Mouse (Mus musculus) liver, embryonic 13.5 days (tissue): ENCODE data around the gene Mtmr3. TPM values are rescaled to one million over a fixed set of nuclear protein-coding genes. Genes with fewer than 3 reads are reported as not detected.

Source experiments
- ATAC-seq: fragments of 200-750 bp; cut with Nextera tagmentation; 2 replicates; pipeline ENCODE4 v1.8.0; 2017; ENCODE audit warnings: low read depth, mild to moderate bottlenecking, moderate number of reproducible peaks, moderate library complexity
- DNase-seq: peaks from one replicate; pipeline ENCODE4 v3.0.0; 2022
- H3K27ac ChIP-seq: fragments of 300-500 bp; sonication (generic); 2 replicates; pipeline ENCODE4 v1.5.1; 2015; ENCODE audit warnings: moderate library complexity, mild to moderate bottlenecking, inconsistent platforms
- H3K27me3 ChIP-seq: fragments of 300-500 bp; sonication (generic); 2 replicates; pipeline ENCODE4 v1.6.1; 2015; ENCODE audit warnings: mild to moderate bottlenecking, inconsistent platforms
- H3K36me3 ChIP-seq: fragments of 300-500 bp; sonication (generic); 2 replicates; pipeline ENCODE4 v1.6.1; 2015; ENCODE audit warnings: mild to moderate bottlenecking, inconsistent platforms
- H3K4me1 ChIP-seq: fragments of 300-500 bp; sonication (generic); replicated peaks from 2 replicates; pipeline ENCODE4 v1.6.1; 2015; ENCODE audit warnings: inconsistent platforms
- H3K4me2 ChIP-seq: fragments of 300-500 bp; sonication (generic); 2 replicates; pipeline ENCODE4 v1.6.1; 2015; ENCODE audit warnings: inconsistent platforms, mild to moderate bottlenecking, moderate library complexity
- H3K4me3 ChIP-seq: fragments of 300-500 bp; sonication (generic); replicated peaks from 2 replicates; pipeline ENCODE4 v1.5.1; 2015; ENCODE audit warnings: mild to moderate bottlenecking, inconsistent platforms
- H3K9ac ChIP-seq: fragments of 300-500 bp; sonication (generic); 2 replicates; pipeline ENCODE4 v1.6.1; 2015; ENCODE audit warnings: mild to moderate bottlenecking, inconsistent platforms
- H3K9me3 ChIP-seq: fragments of 300-500 bp; sonication (generic); replicated peaks from 2 replicates; pipeline ENCODE4 v1.6.1; 2016; ENCODE audit warnings: inconsistent platforms
- WGBS: fragments of 180-500 bp; shearing (Covaris S2); methylation state at CpG from one replicate; pipeline ENCODE4 v1.1.7; 2015; ENCODE audit not compliant: insufficient replicate concordance; 5-methylcytosine and 5-hydroxymethylcytosine counted together
- polyA plus RNA-seq: library from polyadenylated mRNA; unstranded; fragments of >200 nt; fragmentation: Nextera tagmentation; extraction: Ambion mirVana; gene quantifications from 2 replicates; pipeline ENCODE4 v1.2.1, GENCODE M21; 2015

Gene Mtmr3
- polyA plus RNA-seq: 24.0 and 28.1 TPM in 2 replicates

- Histone ChIP-seq H3K4me3 (peak within 1 kb of the TSS; percentile 99), H3K27ac (peak within 1 kb of the TSS; percentile 96), H3K27me3 (no peaks in the 10 kb centered on the region), H3K4me1 (peaks cover 46% of the 10 kb centered on the region), H3K9ac (peak within 1 kb of the TSS; percentile 100), H3K4me2 (peak within 1 kb of the TSS; percentile 81), H3K9me3 (no peaks in the 10 kb centered on the region), H3K36me3 (0 out of 2 replicates have a peak, but pooled peaks cover 7% of the 10 kb centered on the region)
- DNase-seq (peak; percentile 94), ATAC-seq (peak; percentile 83)
- WGBS: 5% methylated on average over 36 of the region's 53 CpGs
These were observed at the start of gene Mtmr3 for GRCm38 (mm10) chr11:4594608-4595500. Gene Mtmr3, minus strand, starts transcription at chr11:4594863.

- Histone ChIP-seq H3K4me2 (no peak overlapping the region), H3K36me3 (peaks cover 72% of the 10 kb centered on the region), H3K27ac (no peak overlapping the region), H3K27me3 (no peaks in the 10 kb centered on the region), H3K4me1 (peaks cover 21% of the 10 kb centered on the region), H3K9me3 (no peaks in the 10 kb centered on the region), H3K9ac (no peak overlapping the region), H3K4me3 (no peak overlapping the region)
- WGBS: 70% methylated on average over 5 of the region's 5 CpGs
- DNase-seq (no peak), ATAC-seq (no peak)
These were observed 49.1 kb upstream of the Mtmr3 start for GRCm38 (mm10) chr11:4643722-4644121.

- no peak overlapping the region for H3K9ac ChIP-seq
- no peak for ATAC-seq
- H3K4me2 ChIP-seq: no peak overlapping the region
- H3K27ac ChIP-seq: no peak overlapping the region
- no peak for DNase-seq
- H3K4me3 ChIP-seq: no peak overlapping the region
- H3K27me3 ChIP-seq: no peaks in the 10 kb centered on the region
- H3K9me3 ChIP-seq: no peaks in the 10 kb centered on the region
- peaks cover 40% of the 10 kb centered on the region for H3K4me1 ChIP-seq
- peaks cover 48% of the 10 kb centered on the region for H3K36me3 ChIP-seq
These were observed 46.5 kb upstream of the Mtmr3 start for GRCm38 (mm10) chr11:4641185-4641584.

GRCm38 (mm10) chr11:4638261-4638660, 43.6 kb upstream of the Mtmr3 start:
- Histone ChIP-seq H3K4me3 (peak overlapping the region; percentile 77), H3K36me3 (peaks cover 28% of the 10 kb centered on the region), H3K27ac (peak overlapping the region; percentile 85), H3K27me3 (0 out of 2 replicates have a peak, but pooled peaks cover 3% of the 10 kb centered on the region), H3K4me1 (peaks cover 56% of the 10 kb centered on the region), H3K9me3 (no peaks in the 10 kb centered on the region), H3K9ac (peak overlapping the region; percentile 79), H3K4me2 (peak overlapping the region; percentile 85)
- WGBS: 13% methylated on average over 7 of the region's 7 CpGs
- ATAC-seq (peak; percentile 18; the same call in 1 of the 2 replicates), DNase-seq (no peak)

GRCm38 (mm10) chr11:4637534-4638234, 43.0 kb upstream of the Mtmr3 start, which contains the start of gene Ascc2:
Gene Ascc2, plus strand, starts transcription at chr11:4637747.
- ATAC-seq (peak; percentile 90), DNase-seq (peak; percentile 95)
- H3K27me3 ChIP-seq: 0 out of 2 replicates have a peak, but pooled peaks cover 5% of the 10 kb centered on the region
- WGBS: under 1% methylated on average over 35 of the region's 35 CpGs
- peak within 1 kb of the TSS; percentile 85 for H3K27ac ChIP-seq
- peak within 1 kb of the TSS; percentile 77 for H3K4me3 ChIP-seq
- H3K9me3 ChIP-seq: no peaks in the 10 kb centered on the region
- H3K4me1 ChIP-seq: peaks cover 56% of the 10 kb centered on the region
- peak within 1 kb of the TSS; percentile 85 for H3K4me2 ChIP-seq
- peaks cover 23% of the 10 kb centered on the region for H3K36me3 ChIP-seq
- H3K9ac ChIP-seq: peak within 1 kb of the TSS; percentile 79

GRCm38 (mm10) chr11:4636782-4637342, 42.2 kb upstream of the Mtmr3 start:
- Histone ChIP-seq H3K4me1 (peaks cover 56% of the 10 kb centered on the region), H3K36me3 (peaks cover 15% of the 10 kb centered on the region), H3K9me3 (no peaks in the 10 kb centered on the region), H3K4me2 (peak overlapping the region; percentile 85), H3K4me3 (peak overlapping the region; percentile 77), H3K27ac (peak overlapping the region; percentile 85), H3K27me3 (peaks cover 12% of the 10 kb centered on the region; the same call in 1 of the 2 replicates), H3K9ac (no peak overlapping the region)
- ATAC-seq (0 out of 2 replicates have a peak, but pooled peaks have one; percentile 10), DNase-seq (no peak)
- 42% methylated on average over 5 of the region's 5 CpGs for WGBS

- Histone ChIP-seq H3K4me2 (no peak overlapping the region), H3K9ac (peak overlapping the region; percentile 39; the same call in 1 of the 2 replicates), H3K9me3 (no peaks in the 10 kb centered on the region), H3K4me3 (no peak overlapping the region), H3K27me3 (peaks cover 19% of the 10 kb centered on the region; the same call in 1 of the 2 replicates), H3K27ac (no peak overlapping the region), H3K4me1 (peaks cover 50% of the 10 kb centered on the region), H3K36me3 (no peaks in the 10 kb centered on the region)
- WGBS: 39% methylated on average over 5 of the region's 5 CpGs
- ATAC-seq (no peak), DNase-seq (no peak)
These were observed 39.7 kb upstream of the Mtmr3 start for GRCm38 (mm10) chr11:4634395-4634794.

- DNase-seq (no peak), ATAC-seq (no peak)
- H3K4me2 ChIP-seq: no peak overlapping the region
- no peak overlapping the region for H3K9ac ChIP-seq
- H3K36me3 ChIP-seq: no peaks in the 10 kb centered on the region
- H3K27ac ChIP-seq: no peak overlapping the region
- 52% methylated on average over 2 of the region's 2 CpGs for WGBS
- H3K27me3 ChIP-seq: peaks cover 19% of the 10 kb centered on the region; the same call in 1 of the 2 replicates
- H3K4me3 ChIP-seq: no peak overlapping the region
- no peaks in the 10 kb centered on the region for H3K9me3 ChIP-seq
- H3K4me1 ChIP-seq: peaks cover 41% of the 10 kb centered on the region
These were observed 38.8 kb upstream of the Mtmr3 start for GRCm38 (mm10) chr11:4633420-4633819.

GRCm38 (mm10) chr11:4629861-4630280, 35.2 kb upstream of the Mtmr3 start:
- Histone ChIP-seq H3K4me2 (no peak overlapping the region), H3K27ac (0 out of 2 replicates have a peak overlapping the region, but pooled peaks have one; percentile 22), H3K4me1 (peaks cover 19% of the 10 kb centered on the region), H3K9me3 (no peaks in the 10 kb centered on the region), H3K4me3 (no peak overlapping the region), H3K9ac (no peak overlapping the region), H3K27me3 (peaks cover 26% of the 10 kb centered on the region; the same call in 1 of the 2 replicates), H3K36me3 (no peaks in the 10 kb centered on the region)
- ATAC-seq (no peak), DNase-seq (no peak)
- WGBS: 45% methylated on average over 8 of the region's 8 CpGs

- no peak overlapping the region for H3K4me2 ChIP-seq
- H3K9ac ChIP-seq: no peak overlapping the region
- no peaks in the 10 kb centered on the region for H3K36me3 ChIP-seq
- WGBS: 76% methylated on average over 7 of the region's 7 CpGs
- H3K4me1 ChIP-seq: peaks cover 8% of the 10 kb centered on the region
- ATAC-seq: no peak
- H3K9me3 ChIP-seq: no peaks in the 10 kb centered on the region
- no peak overlapping the region for H3K27ac ChIP-seq
- DNase-seq: no peak
- no peak overlapping the region for H3K4me3 ChIP-seq
- peaks cover 21% of the 10 kb centered on the region; the same call in 1 of the 2 replicates for H3K27me3 ChIP-seq
These were observed 33.0 kb upstream of the Mtmr3 start for GRCm38 (mm10) chr11:4627636-4628035.

- WGBS: 70% methylated on average over 7 of the region's 7 CpGs
- Histone ChIP-seq H3K9ac (no peak overlapping the region), H3K9me3 (no peaks in the 10 kb centered on the region), H3K27me3 (peaks cover 9% of the 10 kb centered on the region; the same call in 1 of the 2 replicates), H3K4me2 (no peak overlapping the region), H3K4me1 (peaks cover 8% of the 10 kb centered on the region), H3K36me3 (no peaks in the 10 kb centered on the region), H3K4me3 (no peak overlapping the region), H3K27ac (no peak overlapping the region)
- DNase-seq (no peak), ATAC-seq (no peak)
These were observed 31.3 kb upstream of the Mtmr3 start for GRCm38 (mm10) chr11:4625931-4626330.
